Mouse (Mus musculus): ENCODE measurements around the gene Apol9a.

- no peak for TF ChIP-seq CTCF (IDR thresholded peaks at IDR 0.05; ENCODE audit: extremely low read depth, insufficient read depth, insufficient read length, insufficient replicate concordance)
- no peak for TF ChIP-seq POLR2A (IDR thresholded peaks at IDR 0.05; ENCODE audit: low read depth, low read length)
Measured at GRCm38 (mm10) chr15:77356248-77356810, 54.6 kb downstream of the Apol9a start.

Measured in spleen, adult 2 months (tissue).